Mouse (Mus musculus) E14TG2a.4 (cell line): ENCODE data around the gene S100z.

Experiments
- CTCF ChIP-seq: conservative IDR thresholded peaks from 2 replicates; pipeline ENCODE4 v1.5.1; 2014; ENCODE audit warnings: low read length
- NANOG ChIP-seq: IDR thresholded peaks from 2 replicates; pipeline ENCODE4 v1.6.1; 2014; ENCODE audit warnings: borderline replicate concordance, low read length, mixed read lengths
- POU5F1 ChIP-seq: IDR thresholded peaks from 2 replicates; pipeline ENCODE4 v1.6.1; 2014; ENCODE audit warnings: low read length, borderline replicate concordance

- no peak for TF ChIP-seq CTCF
- TF ChIP-seq NANOG: no peak
- no peak for TF ChIP-seq POU5F1
Observed at GRCm38 (mm10) chr13:95494812-95495211, 16.3 kb upstream of the S100z start.
